Mouse (Mus musculus) C2C12 (cell line): ENCODE measurements at regions not wholly inside any gene's neighbourhood (a gene's known extent, or its start where the extent isn't known, plus 50 kb on each side); places are given as distances from the start of the nearest gene placed in this dataset.

Source experiments
- CEBPB ChIP-seq: IDR thresholded peaks from one replicate; pipeline ENCODE4 v1.6.1; 2011; ENCODE audit warnings: low read depth, mild to moderate bottlenecking, control low read depth, moderate library complexity
- CTCF ChIP-seq: IDR thresholded peaks from one replicate; pipeline ENCODE4 v1.5.1; 2011; ENCODE audit not compliant: control insufficient read depth, insufficient read depth, insufficient read length
- MAX ChIP-seq: IDR thresholded peaks from one replicate; pipeline ENCODE4 v1.6.1; 2011; ENCODE audit warnings: mild to moderate bottlenecking, control low read depth
- MYOD1 ChIP-seq: IDR thresholded peaks from one replicate; pipeline ENCODE4 v1.6.1; 2011; ENCODE audit warnings: low read depth; ENCODE audit not compliant: control insufficient read depth, insufficient read length
- MYOG ChIP-seq: IDR thresholded peaks from one replicate; pipeline ENCODE4 v1.6.1; 2011; ENCODE audit not compliant: control insufficient read depth, insufficient read length; ENCODE audit errors: extremely low read depth

DNA sequence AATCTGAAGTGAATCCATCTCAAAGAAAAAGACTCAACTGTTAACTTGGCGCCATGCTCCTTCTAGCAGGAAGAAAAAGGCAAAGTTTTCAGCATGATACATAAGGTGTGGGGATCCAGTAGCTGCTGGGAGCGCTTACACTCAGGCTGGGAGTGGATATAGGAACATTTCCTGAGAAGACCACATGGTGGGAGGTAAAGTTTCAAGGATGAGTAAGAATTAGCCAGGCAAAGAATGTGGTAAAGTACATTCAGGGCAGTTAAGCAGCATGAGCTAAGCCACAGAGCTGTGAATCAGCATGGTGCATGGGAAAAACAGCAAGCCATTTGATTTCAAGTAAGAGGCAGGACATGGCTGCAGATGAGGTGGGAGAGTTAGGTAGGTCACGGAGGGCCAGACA, 226.3 kb downstream of the Rergl start:
- no peak for TF ChIP-seq CTCF
- no peak for TF ChIP-seq CEBPB
- TF ChIP-seq MAX, result no peak
- TF ChIP-seq MYOD1, result no peak
- TF ChIP-seq MYOG, result no peak
